ENCODE assay signal across 20 mouse cellular contexts in genomic region chr3:53308649-53309048, GRCm38 (mm10).
A peak's percentile ranks its signal among the peaks of the same experiment; 100 is the strongest.
DNase-seq lines count a peak whose midpoint lies in the region; ATAC-seq and TF ChIP-seq lines count a peak whose summit lies in the region.
"Had no signal": no experiment of that assay in that cellular context is flagged by ENCODE, and none has a peak within 500 bp of the region (broad histone marks: within the 10 kb centered on the region; RNA-seq: fewer than 3 reads in every experiment).

No protein-coding gene starts in this region.

- no peaks in the 10 kb centered on the region for H3K4me1 ChIP-seq in liver, embryonic 14.5 days (replicated peaks; ENCODE audit: control insufficient read depth in 2 of 2, insufficient read depth in 2 of 2, low read length in 1 of 2)
- H3K4me1 ChIP-seq in liver, embryonic 12.5 days: no peaks in the 10 kb centered on the region
- H3K4me1 ChIP-seq: embryonic facial prominence, embryonic 10.5 days; heart, embryonic 15.5 days; intestine, embryonic 15.5 days; kidney, embryonic 15.5 days; liver, embryonic 15.5 days; midbrain, embryonic 12.5 days; neural tube, embryonic 15.5 days had no signal

- no peak overlapping the region for H3K4me3 ChIP-seq in gastrocnemius, adult 2 months
- no peak overlapping the region for H3K4me3 ChIP-seq in liver, embryonic 14.5 days (ENCODE audit: insufficient read depth in 1 of 2, low read depth in 2 of 2, low read length in 2 of 2)
- no peak overlapping the region for H3K4me3 ChIP-seq in liver, embryonic 12.5 days
- H3K4me3 ChIP-seq: embryonic facial prominence, embryonic 10.5 days; heart, embryonic 15.5 days; intestine, embryonic 15.5 days; kidney, embryonic 15.5 days; liver, embryonic 15.5 days; midbrain, embryonic 12.5 days; myocyte; neural tube, embryonic 15.5 days had no signal

- no peak overlapping the region for H3K27ac ChIP-seq in gastrocnemius, adult 2 months
- no peak overlapping the region for H3K27ac ChIP-seq in liver, embryonic 14.5 days
- no peak overlapping the region for H3K27ac ChIP-seq in liver, embryonic 12.5 days
- H3K27ac ChIP-seq: embryonic facial prominence, embryonic 10.5 days; heart, embryonic 15.5 days; intestine, embryonic 15.5 days; kidney, embryonic 15.5 days; liver, embryonic 15.5 days; midbrain, embryonic 12.5 days; neural tube, embryonic 15.5 days had no signal

- ATAC-seq in liver, embryonic 14.5 days (ENCODE audit: insufficient read depth): no peak
- ATAC-seq in liver, embryonic 12.5 days: no peak
- ATAC-seq: forebrain, embryonic 14.5 days; intestine, embryonic 15.5 days had no signal

- no peak overlapping the region for H3K4me2 ChIP-seq in liver, embryonic 14.5 days (ENCODE audit: low read depth)
- H3K4me2 ChIP-seq in liver, embryonic 12.5 days: no peak overlapping the region
- H3K4me2 ChIP-seq: heart, embryonic 15.5 days; intestine, embryonic 15.5 days; kidney, embryonic 15.5 days; liver, embryonic 15.5 days; midbrain, embryonic 12.5 days; neural tube, embryonic 15.5 days had no signal

- H3K9ac ChIP-seq in liver, embryonic 14.5 days (replicated peaks): no peak overlapping the region
- H3K9ac ChIP-seq in liver, embryonic 12.5 days: no peak overlapping the region
- H3K9ac ChIP-seq: heart, embryonic 15.5 days; intestine, embryonic 15.5 days; kidney, embryonic 15.5 days; liver, embryonic 15.5 days; midbrain, embryonic 12.5 days; neural tube, embryonic 15.5 days had no signal

- TF ChIP-seq EP300 in liver, embryonic 14.5 days (IDR thresholded peaks at IDR 0.05; ENCODE audit: low read depth): no peak

- TF ChIP-seq CTCF in gastrocnemius, adult 2 months (IDR thresholded peaks at IDR 0.05): peak; percentile 43
- 0 out of 2 replicates have a peak, but pooled peaks have one; percentile 7 for TF ChIP-seq CTCF in liver, embryonic 14.5 days (IDR thresholded peaks at IDR 0.05; ENCODE audit: low read depth)

- intact Hi-C loops in gastrocnemius, adult 2 months (cut with DNase I): no loop called here

- no peaks in the 10 kb centered on the region for H3K36me3 ChIP-seq in liver, embryonic 14.5 days (replicated peaks; ENCODE audit: control insufficient read depth, insufficient read depth, low read depth)
- H3K36me3 ChIP-seq in liver, embryonic 12.5 days: no peaks in the 10 kb centered on the region
- H3K36me3 ChIP-seq: embryonic facial prominence, embryonic 10.5 days; heart, embryonic 15.5 days; intestine, embryonic 15.5 days; kidney, embryonic 15.5 days; liver, embryonic 15.5 days; midbrain, embryonic 12.5 days; neural tube, embryonic 15.5 days had no signal

- 44% methylated on average over 5 of the region's 5 CpGs for WGBS in liver, embryonic 14.5 days (ENCODE audit: insufficient replicate concordance)
- 46% methylated on average over 5 of the region's 5 CpGs for whole genome bisulfite sequencing in liver, embryonic 12.5 days (ENCODE audit: insufficient replicate concordance)

- DNase-seq in gastrocnemius, adult 2 months: no peak
- no peak for DNase-seq in gastrocnemius, adult 18-20 months (ENCODE audit: low spot score)
- no peak for DNase-seq in liver, embryonic 14.5 days (ENCODE audit: low read depth in 3 of 3, low spot score in 3 of 3)
- DNase-seq in A20 (ENCODE audit: low read depth, low spot score): peak; percentile 10
- peak; percentile 15 for DNase-seq in ZHBTc4 (ENCODE audit: low read depth, low spot score)
- DNase-seq in adrenal gland, postnatal 4 days (ENCODE audit: low spot score in 2 of 2): no peak
- DNase-seq: adrenal gland, postnatal 10 days; cerebellum, postnatal 36 days; retina, postnatal 1 day; thymus, adult 18-20 months had no signal

- H3K9me3 ChIP-seq in liver, embryonic 14.5 days (ENCODE audit: control insufficient read depth, low read length): no peaks in the 10 kb centered on the region
- H3K9me3 ChIP-seq in liver, embryonic 12.5 days (replicated peaks): 0 out of 2 replicates have a peak, but pooled peaks cover 3% of the 10 kb centered on the region
- H3K9me3 ChIP-seq: heart, embryonic 15.5 days; intestine, embryonic 15.5 days; kidney, embryonic 15.5 days; liver, embryonic 15.5 days; neural tube, embryonic 15.5 days had no signal

- H3K27me3 ChIP-seq in liver, embryonic 14.5 days (ENCODE audit: control insufficient read depth, insufficient read depth, low read length): no peaks in the 10 kb centered on the region
- no peaks in the 10 kb centered on the region for H3K27me3 ChIP-seq in liver, embryonic 12.5 days (replicated peaks)
- H3K27me3 ChIP-seq: heart, embryonic 15.5 days; intestine, embryonic 15.5 days; kidney, embryonic 15.5 days; liver, embryonic 15.5 days; midbrain, embryonic 12.5 days; neural tube, embryonic 15.5 days had no signal

Comparison
In these comparisons a context has a peak if more than half of its experiments do, and no peak if none do; other contexts are left out.
1. DNase-seq: peak in A20 (single experiment) and ZHBTc4 (single experiment); none in gastrocnemius, adult 2 months (single experiment), gastrocnemius, adult 18-20 months (single experiment), liver, embryonic 14.5 days (0 of 3) and adrenal gland, postnatal 4 days (0 of 2).